Mouse (Mus musculus) urinary bladder, postnatal 14 days (tissue): Measurements from ENCODE around the gene Rpl27.
"Not testable (repeated sequence)": the region's sequence is repeated elsewhere in the genome, so short reads cannot be mapped to it uniquely, and the experiment has no call there.

Experiments used
- DNase-seq: peaks from one replicate; pipeline ENCODE4 v3.0.0; 2021; ENCODE audit warnings: low spot score

Rpl27 gene

GRCm38 (mm10) chr11:101468731-101469130, 26.6 kb downstream of the Rpl27 start:
- no peak for DNase-seq

- no peak for DNase-seq
Observed at GRCm38 (mm10) chr11:101469155-101469554, 27.1 kb downstream of the Rpl27 start.

DNA sequence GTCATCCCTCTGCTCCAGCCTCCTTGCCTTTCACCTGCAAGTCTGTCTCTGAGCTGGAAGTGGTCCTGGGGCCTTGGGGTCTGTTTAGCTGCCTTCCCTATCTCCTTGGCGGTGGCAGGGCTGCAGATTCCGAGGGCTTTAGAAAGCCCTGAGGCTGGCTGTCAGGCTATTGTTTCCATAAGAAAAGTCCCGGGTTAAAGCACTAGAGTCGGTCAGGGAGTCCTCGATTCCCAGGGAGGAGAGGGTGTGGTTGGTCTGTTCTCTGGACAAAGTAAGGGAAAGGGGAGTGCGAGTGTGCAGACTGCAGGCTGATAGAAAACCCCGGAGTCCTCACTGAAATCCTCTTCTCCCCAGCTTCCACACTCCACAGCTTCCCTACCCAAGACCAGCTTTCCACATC, 28.1 kb downstream of the Rpl27 start:
- DNase-seq, result no peak

GRCm38 (mm10) chr11:101471926-101472325, 29.8 kb downstream of the Rpl27 start:
- DNase-seq, result no peak

- DNase-seq, result no peak
Observed at GRCm38 (mm10) chr11:101472336-101472735, 30.2 kb downstream of the Rpl27 start.

- DNase-seq, result not testable (repeated sequence)
Observed at GRCm38 (mm10) chr11:101473686-101474085, 31.6 kb downstream of the Rpl27 start.

DNA sequence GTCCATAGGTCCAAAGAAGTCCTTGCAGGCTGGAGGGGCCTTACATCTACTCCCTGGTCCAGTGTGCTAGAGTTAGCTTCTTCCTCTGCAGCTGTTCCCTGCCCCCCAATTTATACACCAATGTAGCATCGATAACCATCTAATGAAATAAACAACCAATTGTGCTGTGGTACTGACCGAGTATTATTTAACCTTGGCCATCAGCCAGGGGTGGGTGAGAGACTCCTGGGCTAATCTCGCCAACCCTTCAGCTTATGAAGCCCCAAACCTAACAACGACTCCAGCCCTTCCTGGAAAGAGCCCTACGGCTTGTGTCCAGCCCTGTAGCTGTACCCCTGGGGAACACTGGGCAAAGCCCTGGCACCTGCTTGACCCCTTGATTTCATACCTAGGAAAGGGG, 32.2 kb downstream of the Rpl27 start:
- DNase-seq, result no peak

- not testable (repeated sequence) for DNase-seq
Observed at GRCm38 (mm10) chr11:101476361-101476760, 34.3 kb downstream of the Rpl27 start.

DNA sequence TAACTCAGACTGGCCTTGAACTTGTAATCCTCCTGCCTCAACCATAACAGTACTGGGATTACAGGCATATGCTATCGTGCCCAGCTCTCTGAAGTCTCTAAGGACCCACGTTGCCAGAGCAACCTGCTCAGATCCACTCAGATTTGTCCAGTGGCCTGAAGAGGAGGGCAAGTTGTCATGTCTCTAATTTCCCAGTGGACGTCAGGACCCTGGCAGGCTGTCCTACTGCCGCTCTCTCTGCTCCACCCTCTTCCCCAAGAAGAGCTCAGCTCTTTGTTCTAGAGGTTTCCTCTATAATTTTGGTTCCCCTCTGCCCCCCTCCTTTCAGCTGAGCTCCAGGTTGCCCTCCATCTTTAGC, 35.1 kb downstream of the Rpl27 start:
- DNase-seq, result no peak

DNA sequence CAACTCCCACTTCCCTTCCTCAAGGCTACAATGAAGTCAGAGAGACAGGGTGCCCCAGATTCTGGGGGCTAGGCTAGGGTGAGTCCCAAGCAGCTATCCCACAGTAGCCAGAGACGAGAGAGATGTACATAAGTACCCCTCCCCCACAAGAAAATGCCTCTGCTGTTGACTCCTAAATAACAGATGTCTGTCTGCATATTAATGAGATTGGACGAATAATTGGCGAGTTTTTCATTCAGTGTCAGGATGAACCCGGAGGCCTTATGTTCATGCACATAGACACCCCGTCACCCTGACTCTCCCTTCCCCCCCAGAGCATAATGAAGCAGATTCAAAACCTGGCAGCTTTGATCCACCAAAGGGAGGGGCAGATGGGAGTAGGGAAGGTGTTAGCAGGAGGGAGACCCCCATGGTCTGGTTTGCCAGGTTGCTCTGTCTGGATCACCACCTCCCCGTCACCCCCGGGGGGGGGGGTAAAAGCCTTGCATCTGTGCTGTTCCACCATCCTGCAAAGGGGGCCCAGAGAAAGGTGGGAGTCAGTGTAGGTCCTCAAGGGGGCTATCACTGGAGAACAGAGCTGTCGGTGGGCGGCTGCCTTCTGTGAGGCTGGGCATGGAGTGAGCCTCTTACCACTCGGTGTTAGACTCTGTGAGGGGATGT, 35.6 kb downstream of the Rpl27 start:
- no peak for DNase-seq

DNA sequence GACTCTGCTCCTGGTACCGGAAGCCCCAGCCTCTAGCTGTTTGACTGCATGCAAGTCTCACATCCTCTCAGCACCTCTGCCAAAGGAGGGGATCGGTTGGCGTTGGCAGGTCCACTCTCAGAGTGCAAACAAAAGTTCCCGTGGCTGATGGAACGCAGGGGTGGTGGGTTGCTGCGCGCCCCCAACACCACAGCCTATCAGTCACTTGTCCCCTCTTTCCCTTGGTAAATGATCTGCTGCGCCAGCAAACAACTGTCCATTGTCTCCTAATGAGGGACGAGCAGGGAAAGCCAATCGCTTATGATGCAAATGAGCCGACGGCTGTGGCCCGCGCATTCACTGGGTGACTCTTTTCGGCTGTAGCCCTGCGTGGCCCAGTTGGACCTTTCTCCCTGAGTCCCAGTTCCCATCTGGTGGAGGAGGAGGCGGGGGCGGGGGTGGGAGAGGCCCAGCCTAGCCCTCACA, 37.1 kb downstream of the Rpl27 start:
- no peak for DNase-seq

DNA sequence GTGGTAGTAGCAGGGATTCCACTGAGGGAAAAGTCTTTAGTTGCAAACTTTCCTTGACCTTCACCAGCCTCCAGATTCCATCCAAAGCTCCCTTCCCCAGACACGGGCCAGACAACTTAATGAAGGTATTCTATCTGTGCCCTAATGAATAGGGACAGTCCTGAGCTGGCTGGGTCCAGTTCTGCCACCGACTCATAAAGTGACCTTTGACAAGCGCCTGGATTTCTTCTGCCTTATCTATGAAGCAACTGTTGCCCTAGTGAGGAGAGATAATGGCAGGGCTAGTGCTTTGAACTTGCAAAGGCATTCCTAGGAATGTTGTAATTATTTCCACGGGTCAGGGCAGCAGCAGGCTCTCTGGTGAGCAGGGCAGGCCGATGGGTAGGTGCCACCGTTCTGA, 38.8 kb downstream of the Rpl27 start:
- DNase-seq, result no peak

GRCm38 (mm10) chr11:101483804-101484203, 41.7 kb downstream of the Rpl27 start:
- no peak for DNase-seq

- no peak for DNase-seq
Observed at GRCm38 (mm10) chr11:101484245-101484644, 42.1 kb downstream of the Rpl27 start.

DNA sequence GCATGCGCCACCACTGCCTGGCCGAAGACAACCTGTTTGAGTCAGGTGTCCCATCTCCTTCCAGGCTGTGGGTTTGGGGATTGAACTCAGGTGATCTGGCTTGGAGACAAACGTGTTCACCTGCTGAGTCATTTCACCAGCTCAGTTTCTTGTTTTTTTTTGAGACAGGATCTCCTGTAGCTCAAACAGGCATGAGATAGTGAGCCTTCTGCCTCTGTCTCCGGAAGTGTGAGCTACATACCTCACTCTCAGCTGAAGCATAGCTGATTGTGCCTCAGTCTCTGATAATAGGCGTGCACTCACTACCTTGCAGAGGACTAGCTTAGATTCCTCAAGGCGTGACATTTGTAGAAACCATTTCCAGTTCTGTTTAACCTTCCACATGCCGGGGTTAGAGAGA, 42.7 kb downstream of the Rpl27 start:
- DNase-seq, result no peak

- DNase-seq, result no peak
Observed at GRCm38 (mm10) chr11:101485509-101486028, 43.5 kb downstream of the Rpl27 start.

GRCm38 (mm10) chr11:101486126-101486525, 44.0 kb downstream of the Rpl27 start:
- no peak for DNase-seq
